Mouse (Mus musculus) gastrocnemius, adult 2 months (tissue): ENCODE data around the gene Olfr1442. TPM values are rescaled to one million over a fixed set of nuclear protein-coding genes. Genes with fewer than 3 reads are reported as not detected.
"Not testable (repeated sequence)": the region's sequence is repeated elsewhere in the genome, so short reads cannot be mapped to it uniquely, and the experiment has no call there.

Source experiments
- DNase-seq: peaks from one replicate; pipeline ENCODE4 v3.0.0; 2022
- H3K27ac ChIP-seq: fragments of 200-600 bp; 2 replicates; pipeline ENCODE4 v1.8.1; 2022; ENCODE audit warnings: mild to moderate bottlenecking
- H3K4me3 ChIP-seq: fragments of 200-600 bp; 2 replicates; pipeline ENCODE4 v1.8.1; 2022; ENCODE audit warnings: mild to moderate bottlenecking, moderate library complexity
- CTCF ChIP-seq: fragments of 200-600 bp; IDR thresholded peaks from 2 replicates; pipeline ENCODE4 v1.8.1; 2022; ENCODE audit warnings: antibody characterized with exemption, mild to moderate bottlenecking, moderate library complexity
- intact Hi-C: fragments of 180-260 bp; cut with DNase I; formaldehyde crosslinking; loops from one replicate; pipeline ENCODE4 v1.15.1; 2025
- total RNA-seq, 2 experiments: library from RNA; stranded (reverse); gene quantifications; 2 replicates each; pipeline ENCODE4 v1.2.3; 2021

The Olfr1442 gene
- total RNA-seq, 2 experiments from 2014 or later: not detected

DNA sequence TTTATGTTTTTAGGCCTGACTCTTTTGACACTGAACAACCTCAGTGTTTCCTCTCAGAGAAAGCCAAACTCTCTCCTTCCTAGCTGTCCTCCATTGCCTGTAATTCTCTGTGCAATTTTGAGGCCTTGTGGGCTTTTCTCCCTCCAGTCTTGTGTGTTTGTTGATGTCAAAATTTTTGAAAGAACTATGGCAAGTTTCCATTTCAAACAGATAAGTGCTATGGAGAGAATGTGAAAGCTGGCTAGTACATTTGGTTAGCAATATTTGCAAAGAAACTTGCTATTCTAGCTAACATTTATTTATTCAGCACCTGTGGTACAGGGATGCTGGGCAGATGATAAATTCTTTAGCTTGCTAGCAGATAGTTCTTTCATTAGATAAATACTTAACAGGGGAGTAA, 26.0 kb downstream of the Olfr1442 start:
- no peak overlapping the region for H3K27ac ChIP-seq
- intact Hi-C loops: no loop called here
- TF ChIP-seq CTCF: no peak
- no peak for DNase-seq
- no peak overlapping the region for H3K4me3 ChIP-seq

DNA sequence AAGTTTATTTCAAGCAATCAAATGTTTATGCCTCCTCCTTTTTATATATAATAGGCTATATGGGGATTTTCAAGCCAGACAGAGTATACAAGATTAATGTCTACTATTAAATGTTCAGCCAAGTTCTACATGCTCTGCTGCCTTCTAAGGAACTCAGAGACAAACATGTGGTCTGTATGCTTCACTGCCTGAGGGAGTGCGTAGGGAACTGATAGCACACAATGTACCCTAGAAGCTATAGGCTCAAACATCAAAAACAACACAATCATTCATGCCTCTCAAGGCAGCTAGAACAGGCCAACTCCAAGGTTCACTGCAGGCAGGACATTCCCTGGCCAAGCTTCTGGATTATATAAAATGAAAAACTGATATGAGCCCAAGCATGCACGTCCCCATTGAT, 38.2 kb downstream of the Olfr1442 start:
- no peak for DNase-seq
- H3K27ac ChIP-seq: no peak overlapping the region
- no peak for TF ChIP-seq CTCF
- H3K4me3 ChIP-seq: no peak overlapping the region
- intact Hi-C loops: no loop called here

DNA sequence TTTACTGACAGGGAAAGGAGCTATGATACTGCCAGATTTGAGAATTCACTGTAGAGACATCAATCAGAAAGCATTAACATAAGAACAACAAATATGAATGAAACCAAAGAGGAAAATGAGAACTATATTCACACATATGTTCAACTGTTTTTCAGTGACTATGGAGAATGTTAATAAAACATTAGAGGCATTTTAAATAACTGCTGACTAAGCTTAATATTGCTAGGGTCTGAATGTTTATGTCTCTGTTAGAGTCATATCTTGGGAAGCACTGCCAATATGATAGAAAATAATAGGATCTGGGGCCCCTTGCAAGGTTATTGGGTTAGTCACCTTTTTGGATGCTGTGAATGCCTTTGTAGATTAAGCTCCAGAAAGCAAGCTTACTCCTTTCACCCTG, 38.7 kb downstream of the Olfr1442 start:
- no peak for TF ChIP-seq CTCF
- Histone ChIP-seq H3K4me3 (no peak overlapping the region), H3K27ac (no peak overlapping the region)
- intact Hi-C loops: no loop called here
- no peak for DNase-seq

DNA sequence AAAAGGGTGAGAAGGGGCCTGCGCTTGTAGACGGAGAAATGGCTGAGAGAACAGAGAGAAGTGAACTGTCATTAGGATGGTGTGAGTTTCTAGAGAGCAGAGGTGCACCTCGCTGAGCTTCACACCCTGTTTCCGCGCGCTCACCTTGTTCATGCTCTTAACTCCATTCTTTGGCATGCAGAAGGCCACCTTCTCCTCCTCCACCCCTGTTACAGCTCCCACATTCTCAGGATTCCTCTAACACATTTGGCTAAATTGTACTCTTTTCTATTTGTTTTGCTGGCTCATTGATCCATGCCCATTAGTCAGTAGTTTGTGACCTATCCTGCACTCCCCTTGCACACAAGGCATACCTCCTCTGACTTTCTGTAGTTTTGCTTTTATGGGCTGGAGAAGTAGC, 49.0 kb downstream of the Olfr1442 start:
- DNase-seq: no peak
- TF ChIP-seq CTCF: no peak
- H3K27ac ChIP-seq: no peak overlapping the region
- intact Hi-C loops: no loop called here
- H3K4me3 ChIP-seq: no peak overlapping the region

DNA sequence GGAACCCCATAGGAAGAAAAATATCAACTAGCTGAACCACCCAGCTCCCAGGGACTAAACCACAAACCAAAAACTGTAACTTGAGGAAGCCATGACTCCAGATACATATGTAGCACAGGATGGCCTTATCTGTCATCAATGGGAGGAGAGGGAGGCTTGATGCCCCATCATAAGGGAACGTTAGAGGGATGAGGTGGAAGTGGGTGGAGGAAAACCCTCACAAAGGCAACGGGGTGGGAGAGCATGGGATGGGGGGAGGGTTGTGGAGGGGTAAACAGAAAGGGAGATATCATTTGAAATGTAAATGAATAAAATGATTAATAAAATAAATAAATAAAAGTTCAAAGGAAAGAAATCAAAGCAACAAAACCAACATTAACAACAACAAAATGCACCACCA, 50.2 kb downstream of the Olfr1442 start:
- no peak for TF ChIP-seq CTCF
- no peak overlapping the region for H3K27ac ChIP-seq
- DNase-seq: no peak
- intact Hi-C loops: loop anchor here (5.0 kb wide), 1 partner anchor 77 kb away; the partner anchor contains the start of genes Lpxn and Zfp91
- H3K4me3 ChIP-seq: no peak overlapping the region

DNA sequence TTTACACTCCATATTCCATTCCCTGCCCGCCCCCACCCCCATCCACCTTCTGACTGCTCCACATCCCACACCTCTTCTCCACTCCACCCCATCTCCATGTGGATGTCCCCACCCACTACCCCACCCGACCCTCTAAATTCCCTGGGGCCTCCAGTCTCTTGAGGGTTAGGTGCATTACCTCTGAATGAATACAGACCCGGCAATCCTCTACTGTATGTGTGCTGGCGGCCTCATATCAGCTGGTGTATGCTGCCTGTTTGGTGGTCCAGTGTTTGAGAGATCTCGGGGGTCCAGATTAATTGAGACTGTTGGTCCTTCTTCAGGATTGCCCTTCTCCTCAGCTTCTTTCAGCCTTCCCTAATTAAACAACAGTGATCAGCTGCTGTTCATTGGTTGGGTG, 50.7 kb downstream of the Olfr1442 start:
- intact Hi-C loops: loop anchor here (5.0 kb wide), 1 partner anchor 76 kb away; the partner anchor contains the start of genes Lpxn and Zfp91
- H3K4me3 ChIP-seq, H3K27ac ChIP-seq, DNase-seq: not testable (repeated sequence)

DNA sequence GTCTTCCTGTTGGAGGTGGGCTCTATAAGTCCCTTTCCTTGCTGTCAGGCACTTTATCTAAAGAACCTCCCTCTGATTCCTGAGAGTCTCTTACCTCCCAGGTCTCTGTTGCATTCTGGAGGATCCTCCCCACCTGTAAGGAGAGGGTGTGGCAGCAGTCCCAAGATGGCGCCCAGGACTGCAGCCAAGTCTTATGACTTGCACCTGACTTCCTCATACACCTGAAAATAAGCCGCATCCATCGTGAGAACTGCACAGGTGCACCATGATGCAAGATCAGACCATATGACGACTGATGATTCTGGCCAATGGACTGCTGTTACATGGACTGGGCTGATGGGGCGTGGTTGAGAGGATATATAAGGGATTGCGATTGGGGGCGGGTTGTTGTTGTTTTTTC, 51.4 kb downstream of the Olfr1442 start:
- not testable (repeated sequence) for H3K4me3 ChIP-seq, H3K27ac ChIP-seq, DNase-seq
- intact Hi-C loops: loop anchor here (5.0 kb wide), 1 partner anchor 76 kb away; the partner anchor contains the start of genes Lpxn and Zfp91

DNA sequence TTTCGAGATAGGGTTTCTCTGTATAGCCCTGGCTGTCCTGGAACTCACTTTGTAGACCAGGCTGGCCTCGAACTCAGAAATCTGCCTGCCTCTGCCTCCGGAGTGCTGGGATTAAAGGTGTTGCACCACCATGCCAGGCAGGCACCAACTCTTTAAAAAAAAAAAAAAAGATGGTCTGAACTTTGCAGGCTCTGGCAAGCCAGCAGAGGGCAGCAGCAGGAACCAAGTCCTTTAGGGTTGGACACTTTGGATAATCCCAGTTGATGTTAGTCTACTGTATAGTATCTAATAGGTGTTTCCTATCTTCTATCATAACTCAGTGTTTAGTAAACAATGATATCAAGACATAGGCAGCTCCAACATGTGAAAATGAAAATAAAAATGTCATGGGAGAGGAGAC, 52.1 kb downstream of the Olfr1442 start:
- Histone ChIP-seq H3K4me3 (no peak overlapping the region), H3K27ac (no peak overlapping the region)
- peak; percentile 57 for DNase-seq
- peak; percentile 62 for TF ChIP-seq CTCF
- intact Hi-C loops: loop anchor here (5.0 kb wide), 1 partner anchor 75 kb away; the partner anchor contains the start of genes Lpxn and Zfp91

DNA sequence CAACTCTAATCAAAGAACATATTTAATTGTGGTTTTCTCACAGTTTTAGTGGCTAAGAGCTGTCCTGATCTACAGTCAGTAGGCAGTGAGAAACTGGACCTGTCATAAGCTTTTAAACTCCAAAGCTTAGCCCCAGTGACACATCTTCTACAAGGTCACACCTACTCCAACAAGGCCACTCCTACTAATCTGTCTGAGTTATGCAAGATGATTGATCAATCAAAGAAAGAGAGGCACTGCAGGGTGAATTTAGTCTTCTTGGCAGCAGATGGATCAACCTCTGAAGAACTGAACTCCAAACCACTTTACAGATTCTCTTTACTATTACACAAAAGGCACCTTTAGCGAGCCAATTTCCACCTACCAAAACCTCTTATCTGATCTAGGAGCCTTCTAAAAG, 55.6 kb downstream of the Olfr1442 start:
- no peak for DNase-seq
- TF ChIP-seq CTCF: no peak
- Histone ChIP-seq H3K4me3 (no peak overlapping the region), H3K27ac (no peak overlapping the region)
- intact Hi-C loops: no loop called here

Other genes with a start within 250 kb of the Olfr1442 start
- gene Pfpl, start 242.5 kb upstream of the Olfr1442 start, total RNA-seq: not detected
- 1 to 10 TPM in 1 of 2 experiments, under 1 TPM in 1; 0.98 to 1.1 TPM for gene Mpeg1, start 209.7 kb upstream of the Olfr1442 start, total RNA-seq
- 1 to 10 TPM; 3.9 to 4.2 TPM for gene Dtx4, start 169.0 kb upstream of the Olfr1442 start, total RNA-seq
- gene Fam111a, start 124.7 kb upstream of the Olfr1442 start, total RNA-seq: 1 to 10 TPM; 2.1 to 2.4 TPM
- not detected for gene Gm4952, start 70.5 kb upstream of the Olfr1442 start, total RNA-seq
- not detected for gene Glyat, start 37.1 kb upstream of the Olfr1442 start, total RNA-seq
- gene Olfr1443, start 7.7 kb downstream of the Olfr1442 start, total RNA-seq: not detected
- gene Keg1, start 25.3 kb downstream of the Olfr1442 start, total RNA-seq: not detected
- 1 to 10 TPM; 1.8 to 2.2 TPM for gene Cntf, start 95.2 kb downstream of the Olfr1442 start, total RNA-seq
- 100 to 1,000 TPM; 135 to 138 TPM for gene Zfp91, start 125.7 kb downstream of the Olfr1442 start, total RNA-seq
- under 1 TPM in 1 of 2 experiments, not detected in 1; 0.17 TPM for gene Lpxn, start 125.8 kb downstream of the Olfr1442 start, total RNA-seq
- gene Gm5244, start 176.2 kb downstream of the Olfr1442 start, total RNA-seq: not detected
- not detected for gene Olfr1444, start 186.8 kb downstream of the Olfr1442 start, total RNA-seq
- gene Olfr1445, start 213.4 kb downstream of the Olfr1442 start, total RNA-seq: not detected
- gene Olfr1446, start 223.1 kb downstream of the Olfr1442 start, total RNA-seq: not detected
- not detected for gene Olfr1447, start 233.3 kb downstream of the Olfr1442 start, total RNA-seq